Mouse (Mus musculus): ENCODE data around the gene Exosc2. TPM values are rescaled to one million over a fixed set of nuclear protein-coding genes. Genes with fewer than 3 reads are reported as not detected.

Gene Exosc2
- total RNA-seq (2023) = 10 to 100 TPM; 13.7 to 14.5 TPM

DNA sequence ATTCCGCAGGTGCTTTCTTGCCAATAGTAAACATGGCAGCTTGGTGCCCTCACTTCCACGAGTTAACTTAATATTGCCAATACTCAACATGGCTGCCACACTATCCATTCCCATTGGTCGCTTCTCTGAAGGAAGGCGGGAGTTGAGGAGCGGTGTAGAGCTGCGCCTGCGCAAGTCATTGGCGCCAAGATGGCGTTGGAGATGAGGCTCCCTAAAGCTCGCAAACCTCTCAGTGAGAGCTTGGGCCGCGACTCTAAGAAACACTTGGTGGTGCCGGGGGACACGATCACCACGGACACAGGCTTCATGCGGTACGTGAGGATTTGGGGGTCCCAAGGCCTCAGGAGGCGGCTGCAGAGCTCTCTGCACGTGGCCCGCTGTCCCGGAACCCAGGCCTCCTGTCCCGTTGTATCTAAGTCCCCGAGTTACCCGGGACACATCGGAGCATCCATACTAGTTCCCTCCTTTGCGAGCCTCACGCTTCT is at the start of gene Exosc2:
Gene Exosc2, plus strand, starts transcription at position 165 of the 485 bp plus-strand sequence.

DNA sequence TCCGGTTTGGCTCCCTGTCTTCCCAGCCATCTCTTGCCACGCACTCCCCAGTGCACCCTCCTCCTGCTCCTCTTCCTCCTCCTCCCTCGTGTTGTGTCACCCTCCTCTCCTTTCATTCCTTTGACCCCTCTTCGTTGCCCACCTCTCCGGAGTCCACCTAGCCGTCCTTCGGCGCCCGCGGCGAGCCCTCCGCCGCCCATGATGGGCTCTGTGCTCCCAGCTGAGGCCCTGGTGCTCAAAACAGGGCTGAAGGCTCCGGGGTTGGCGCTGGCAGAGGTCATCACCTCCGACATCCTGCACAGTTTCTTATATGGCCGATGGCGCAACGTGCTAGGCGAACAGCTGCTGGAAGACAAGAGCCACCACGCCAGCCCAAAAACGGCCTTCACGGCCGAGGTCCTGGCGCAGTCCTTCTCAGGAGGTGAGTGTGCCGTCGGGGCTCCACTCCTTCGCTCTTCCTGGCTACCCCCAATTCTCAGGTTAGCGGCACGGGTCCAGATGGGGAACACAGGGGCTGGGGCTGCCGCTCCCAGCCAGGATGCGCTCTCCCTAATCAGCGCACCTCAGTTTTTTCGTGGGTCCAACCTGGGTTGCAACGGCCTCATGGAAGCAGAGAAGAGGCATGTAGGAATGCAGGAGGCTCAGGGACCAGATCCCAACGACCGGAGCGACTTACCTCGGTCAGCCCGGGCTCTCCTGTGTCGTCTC is 30.5 kb upstream of the Exosc2 start, which contains the start of gene Prdm12:
Gene Prdm12, plus strand, starts transcription at position 137 of the 708 bp plus-strand sequence.

DNA sequence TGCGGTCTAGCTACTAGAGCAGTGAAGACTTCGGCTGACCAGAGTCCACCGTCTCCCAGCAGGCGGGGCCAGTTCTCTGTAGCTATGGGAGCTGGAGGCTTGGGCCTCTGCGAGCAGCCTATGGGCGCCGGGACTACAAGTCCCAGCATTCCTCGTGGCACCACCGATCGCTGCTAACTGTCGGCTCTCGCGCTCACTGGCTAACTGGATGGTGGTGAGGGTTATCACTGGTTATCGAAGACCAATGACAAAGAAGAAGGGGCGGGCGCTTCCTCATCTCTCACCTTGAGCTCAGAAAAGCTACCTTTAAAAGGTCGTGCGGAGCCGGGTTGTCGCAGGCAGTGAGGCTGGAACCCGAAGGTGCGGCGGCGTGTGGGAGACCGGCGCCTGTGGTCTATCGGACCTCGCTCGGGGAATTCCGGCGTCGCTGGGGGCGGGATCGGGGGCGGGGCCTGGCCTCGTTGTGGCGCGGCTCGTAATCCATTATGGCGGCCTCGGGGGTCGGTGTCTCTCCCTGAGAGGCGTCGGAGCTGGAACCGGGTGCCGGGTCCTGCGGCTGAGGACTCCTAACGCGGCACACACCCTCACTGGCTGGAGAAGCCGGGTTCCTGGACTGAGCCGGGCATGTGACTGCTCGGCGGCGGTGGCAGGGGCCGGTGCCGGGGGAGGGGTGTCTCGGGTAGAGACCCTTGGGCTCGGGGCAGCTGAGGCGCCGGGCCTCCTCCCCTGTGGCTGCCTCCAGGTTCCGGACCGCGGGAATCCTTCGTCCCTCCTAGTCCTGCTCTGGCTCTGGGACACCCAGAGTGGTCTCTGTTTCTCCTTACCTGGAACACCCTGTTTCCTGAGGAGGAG is 17.8 kb downstream of the Exosc2 start, which contains the start of gene Abl1:
Gene Abl1, plus strand, starts transcription at position 303 of the 852 bp plus-strand sequence.

Other genes with a start within 250 kb of the Exosc2 start
- 10 to 100 TPM; 46.1 to 52.6 TPM for gene Ass1, start 200.5 kb upstream of the Exosc2 start, total RNA-seq (2023)
- gene Fubp3, start 98.1 kb upstream of the Exosc2 start, total RNA-seq (2023) = 10 to 100 TPM; 14.4 to 15.6 TPM
- gene Prdm12, start 30.7 kb upstream of the Exosc2 start, total RNA-seq (2023) = not detected
- 100 to 1,000 TPM; 119 to 131 TPM for gene Abl1, start 17.7 kb downstream of the Exosc2 start, total RNA-seq (2023)
- gene Qrfp, start 139.9 kb downstream of the Exosc2 start, total RNA-seq (2023) = not detected
- not detected for gene Fibcd1, start 175.3 kb downstream of the Exosc2 start, total RNA-seq (2023)
- gene Lamc3, start 216.6 kb downstream of the Exosc2 start, total RNA-seq (2023) = under 1 TPM; 0.08 to 0.12 TPM